Comparison of ENCODE assay signal across 8 mouse cellular contexts in genomic region chr17:64622352-64622886, GRCm38 (mm10). TPM values are rescaled to one million over a fixed set of nuclear protein-coding genes. Genes with fewer than 3 reads are reported as not detected.
DNase-seq lines count a peak whose midpoint lies in the region; ATAC-seq and TF ChIP-seq lines count a peak whose summit lies in the region.

No protein-coding gene starts in this region.

- H3K27me3 ChIP-seq in kidney, embryonic 14.5 days (ENCODE audit: control insufficient read depth, insufficient read depth, low read length) = no peaks in the 10 kb centered on the region
- H3K27me3 ChIP-seq in heart, embryonic 15.5 days = no peaks in the 10 kb centered on the region
- no peaks in the 10 kb centered on the region for H3K27me3 ChIP-seq in liver, embryonic 12.5 days (replicated peaks)
- H3K27me3 ChIP-seq in midbrain, postnatal 0 days (ENCODE audit: insufficient read depth, low read length) = no peaks in the 10 kb centered on the region
- H3K27me3 ChIP-seq in hindbrain, embryonic 10.5 days (ENCODE audit: insufficient read depth, poor library complexity, severe bottlenecking) = no peaks in the 10 kb centered on the region

- TF ChIP-seq CTCF in olfactory bulb, adult 2 months (IDR thresholded peaks at IDR 0.05; ENCODE audit: insufficient read depth, low read depth, low read length) = no peak
- TF ChIP-seq CTCF in midbrain, postnatal 0 days (IDR thresholded peaks at IDR 0.05) = no peak

- no peak overlapping the region for H3K4me3 ChIP-seq in kidney, embryonic 14.5 days (ENCODE audit: low read length)
- H3K4me3 ChIP-seq in heart, embryonic 15.5 days = peak overlapping the region; percentile 7; the same call in 1 of the 2 replicates
- H3K4me3 ChIP-seq in liver, embryonic 12.5 days = no peak overlapping the region
- no peak overlapping the region for H3K4me3 ChIP-seq in olfactory bulb, adult 2 months (ENCODE audit: insufficient read depth, low read depth, low read length)
- no peak overlapping the region for H3K4me3 ChIP-seq in midbrain, postnatal 0 days (ENCODE audit: low read depth, low read length)
- no peak overlapping the region for H3K4me3 ChIP-seq in hindbrain, embryonic 10.5 days

- H3K9me3 ChIP-seq in kidney, embryonic 14.5 days (ENCODE audit: control insufficient read depth, low read length) = no peaks in the 10 kb centered on the region
- H3K9me3 ChIP-seq in heart, embryonic 15.5 days (replicated peaks) = no peaks in the 10 kb centered on the region
- H3K9me3 ChIP-seq in liver, embryonic 12.5 days (replicated peaks) = no peaks in the 10 kb centered on the region
- H3K9me3 ChIP-seq in midbrain, postnatal 0 days (ENCODE audit: low read length) = no peaks in the 10 kb centered on the region
- H3K9me3 ChIP-seq in hindbrain, embryonic 10.5 days = no peaks in the 10 kb centered on the region

- peaks cover 11% of the 10 kb centered on the region; the same call in 1 of the 2 replicates for H3K36me3 ChIP-seq in kidney, embryonic 14.5 days (ENCODE audit: control insufficient read depth, insufficient read depth, low read length)
- peaks cover 17% of the 10 kb centered on the region; the same call in 1 of the 2 replicates for H3K36me3 ChIP-seq in heart, embryonic 15.5 days
- H3K36me3 ChIP-seq in liver, embryonic 12.5 days = peaks cover 31% of the 10 kb centered on the region
- peaks cover 5% of the 10 kb centered on the region for H3K36me3 ChIP-seq in midbrain, postnatal 0 days (ENCODE audit: insufficient read depth, low read length)
- H3K36me3 ChIP-seq in hindbrain, embryonic 10.5 days = peaks cover 6% of the 10 kb centered on the region

- peak; percentile 46 for DNase-seq in kidney, adult 11 months
- no peak for DNase-seq in midbrain, postnatal 0 days (ENCODE audit: low spot score)
- no peak for DNase-seq in left cerebral cortex, adult 8-10 months (ENCODE audit: low spot score in 2 of 2)
- no peak for DNase-seq in hindbrain, embryonic 10.5 days (ENCODE audit: low spot score)

- no peak overlapping the region for H3K4me2 ChIP-seq in kidney, embryonic 14.5 days (replicated peaks; ENCODE audit: low read depth, low read length)
- peak overlapping the region; percentile 47 for H3K4me2 ChIP-seq in heart, embryonic 15.5 days
- peak overlapping the region; percentile 18; the same call in 1 of the 2 replicates for H3K4me2 ChIP-seq in liver, embryonic 12.5 days
- H3K4me2 ChIP-seq in midbrain, postnatal 0 days (ENCODE audit: low read depth, low read length, poor library complexity, severe bottlenecking) = no peak overlapping the region

- 0 out of 2 replicates have a peak, but pooled peaks cover 6% of the 10 kb centered on the region for H3K4me1 ChIP-seq in kidney, embryonic 14.5 days (ENCODE audit: control insufficient read depth, insufficient read depth, low read length)
- H3K4me1 ChIP-seq in heart, embryonic 15.5 days (replicated peaks) = peaks cover 29% of the 10 kb centered on the region
- H3K4me1 ChIP-seq in liver, embryonic 12.5 days = peaks cover 25% of the 10 kb centered on the region
- H3K4me1 ChIP-seq in olfactory bulb, adult 2 months (ENCODE audit: control insufficient read depth, insufficient read depth, low read length) = peaks cover 21% of the 10 kb centered on the region
- no peaks in the 10 kb centered on the region; the same call in 1 of the 2 replicates for H3K4me1 ChIP-seq in midbrain, postnatal 0 days (ENCODE audit: insufficient read depth, low read length)
- peaks cover 36% of the 10 kb centered on the region for H3K4me1 ChIP-seq in hindbrain, embryonic 10.5 days (replicated peaks)

- H3K9ac ChIP-seq in kidney, embryonic 14.5 days (ENCODE audit: low read depth, low read length) = no peak overlapping the region
- H3K9ac ChIP-seq in heart, embryonic 15.5 days = no peak overlapping the region
- no peak overlapping the region for H3K9ac ChIP-seq in liver, embryonic 12.5 days
- H3K9ac ChIP-seq in midbrain, postnatal 0 days (replicated peaks; ENCODE audit: low read length, poor library complexity, severe bottlenecking) = no peak overlapping the region

- H3K27ac ChIP-seq in kidney, embryonic 14.5 days (ENCODE audit: low read depth, low read length) = no peak overlapping the region
- peak overlapping the region; percentile 71 for H3K27ac ChIP-seq in heart, embryonic 15.5 days
- H3K27ac ChIP-seq in liver, embryonic 12.5 days = no peak overlapping the region
- H3K27ac ChIP-seq in olfactory bulb, adult 2 months (ENCODE audit: insufficient read depth, low read depth, low read length) = peak overlapping the region; percentile 42
- no peak overlapping the region for H3K27ac ChIP-seq in midbrain, postnatal 0 days (ENCODE audit: low read depth, low read length)
- H3K27ac ChIP-seq in hindbrain, embryonic 10.5 days = no peak overlapping the region; the same call in 1 of the 2 replicates

- TF ChIP-seq POLR2A in olfactory bulb, adult 2 months (IDR thresholded peaks at IDR 0.05; ENCODE audit: insufficient read depth, low read depth, low read length) = no peak

- no peak for ATAC-seq in kidney, embryonic 14.5 days (ENCODE audit: low FRiP score, low TSS enrichment)
- peak; percentile 76 for ATAC-seq in heart, embryonic 15.5 days (replicated peaks; ENCODE audit: insufficient number of reproducible peaks, insufficient read depth, low FRiP score, low read depth)
- ATAC-seq in liver, embryonic 12.5 days = 0 out of 2 replicates have a peak, but pooled peaks have one; percentile 7
- no peak for ATAC-seq in midbrain, postnatal 0 days (ENCODE audit: low FRiP score)

- 80% methylated on average over 11 of the region's 11 CpGs for WGBS in kidney, embryonic 14.5 days
- WGBS in heart, embryonic 15.5 days = 68% methylated on average over 11 of the region's 11 CpGs
- 60% methylated on average over 11 of the region's 11 CpGs for WGBS in liver, embryonic 12.5 days (ENCODE audit: insufficient replicate concordance)
- WGBS in olfactory bulb, adult 2 months = 66% methylated on average over 11 of the region's 11 CpGs
- 61% methylated on average over 11 of the region's 11 CpGs for WGBS in midbrain, postnatal 0 days
- 62% methylated on average over 11 of the region's 11 CpGs for WGBS in hindbrain, embryonic 10.5 days

RNA-seq across cellular contexts. Expression of gene Man2a1, which starts 21.9 kb away (rescaled TPM):
- 9.8 and 12.5 TPM in 2 replicates for polyA plus RNA-seq in kidney, embryonic 14.5 days (2014; fragmentation: Nextera tagmentation; extraction: Ambion mirVana)
- 5.1 and 7.7 TPM in 2 replicates for polyA plus RNA-seq in heart, embryonic 15.5 days (2015; fragmentation: Nextera tagmentation; extraction: Ambion mirVana)
- polyA plus RNA-seq in liver, embryonic 12.5 days (2016; fragmentation: Nextera tagmentation; extraction: Ambion mirVana) = 5.9 and 7.3 TPM in 2 replicates
- polyA plus RNA-seq in olfactory bulb, adult 2 months (2012; ENCODE audit: insufficient read depth, insufficient read length, low replicate concordance, missing spikeins) = not detected in 2 replicates
- total RNA-seq in midbrain, postnatal 0 days (2014; rRNA removed) = 19.0 and 28.8 TPM in 2 replicates
- 2.6 and 3.2 TPM in 2 replicates for polyA plus RNA-seq in midbrain, postnatal 0 days (2015; fragmentation: Nextera tagmentation; extraction: Ambion mirVana)
- total RNA-seq in left cerebral cortex, adult 8-10 months (2022) = 10 to 100 TPM; 20.3 to 21.7 (median 20.9) TPM
- polyA plus RNA-seq in hindbrain, embryonic 10.5 days (2016; fragmentation: Nextera tagmentation; extraction: Ambion mirVana) = 3.2 and 5.0 TPM in 2 replicates

Comparison
In these comparisons a context has a peak if more than half of its experiments do, and no peak if none do; other contexts are left out.
1. ATAC-seq: peak in heart, embryonic 15.5 days (single experiment) and liver, embryonic 12.5 days (single experiment); none in kidney, embryonic 14.5 days (single experiment) and midbrain, postnatal 0 days (single experiment).
2. H3K27ac ChIP-seq: peak in heart, embryonic 15.5 days (single experiment) and olfactory bulb, adult 2 months (single experiment); none in kidney, embryonic 14.5 days (single experiment), liver, embryonic 12.5 days (single experiment), midbrain, postnatal 0 days (single experiment) and hindbrain, embryonic 10.5 days (single experiment).
3. H3K4me2 ChIP-seq: peak in heart, embryonic 15.5 days (single experiment) and liver, embryonic 12.5 days (single experiment); none in kidney, embryonic 14.5 days (single experiment) and midbrain, postnatal 0 days (single experiment).